Mouse (Mus musculus): Measurements from ENCODE around the gene Fbxl19. TPM values are rescaled to one million over a fixed set of nuclear protein-coding genes. Genes with fewer than 3 reads are reported as not detected.

Fbxl19 gene
- polyA plus RNA-seq, 1 experiment from 2014 or later = 9.1 TPM

DNA sequence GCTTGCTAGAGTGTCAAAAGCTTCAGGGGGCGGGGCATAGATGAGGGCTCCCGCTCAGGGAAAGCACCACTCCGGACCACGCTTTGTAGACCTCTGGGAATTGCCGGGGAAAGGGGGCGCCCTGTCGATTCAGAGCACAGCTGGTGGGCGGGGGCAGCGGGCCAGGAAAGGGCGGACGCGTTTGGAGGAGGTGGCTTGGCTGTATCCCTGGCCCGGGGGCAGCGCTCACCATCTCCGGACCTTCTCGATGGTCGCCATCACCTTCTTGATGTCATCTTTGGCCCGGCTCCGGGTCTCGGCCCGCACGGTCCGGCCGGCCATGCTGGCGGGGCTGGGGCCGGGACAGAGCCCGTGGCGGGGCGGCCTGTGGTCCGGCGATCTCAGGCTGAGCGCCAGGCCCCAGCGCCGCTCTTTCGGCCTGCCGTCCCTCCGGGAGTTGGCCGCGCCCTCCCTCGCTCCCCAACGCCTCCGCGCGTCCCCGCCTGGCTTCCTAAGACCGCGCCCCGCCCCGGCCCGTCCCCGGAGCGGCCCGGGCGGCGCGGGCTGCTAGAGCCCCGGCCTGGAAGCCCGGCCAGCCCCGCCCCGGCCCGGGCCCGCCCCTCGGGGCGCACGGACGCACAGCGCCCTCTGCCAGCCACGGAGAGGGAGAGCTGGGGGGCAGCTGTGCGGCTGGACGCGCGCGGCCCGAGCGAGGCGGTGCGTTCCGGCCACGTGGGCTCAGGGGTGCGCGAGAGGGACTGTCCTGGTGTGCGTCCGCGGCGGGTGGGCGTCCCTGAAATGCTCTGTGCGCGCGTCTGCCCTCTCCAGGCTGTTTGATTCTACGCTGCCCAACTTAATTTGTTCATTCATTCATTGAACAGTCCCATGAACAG is 35.9 kb upstream of the Fbxl19 start, which contains the start of gene Bcl7c:
Gene Bcl7c (minus strand): TSS at position 727 of the 872 bp plus-strand sequence.
- Histone ChIP-seq H3K4me3 (ENCODE audit: low read depth, low read length) (peak within 1 kb of the TSS; percentile 75), H3K36me3 (ENCODE audit: control insufficient read depth, insufficient read depth, low read length) (0 out of 2 replicates have a peak, but pooled peaks cover 12% of the 10 kb centered on the region), H3K4me1 (ENCODE audit: control insufficient read depth, insufficient read depth, low read length) (peaks cover 14% of the 10 kb centered on the region), H3K4me2 (ENCODE audit: low read depth, low read length) (peak within 1 kb of the TSS; percentile 75), H3K27me3 (ENCODE audit: control insufficient read depth, insufficient read depth, low read length) (no peaks in the 10 kb centered on the region), H3K9me3 (ENCODE audit: control insufficient read depth, low read length) (no peaks in the 10 kb centered on the region), H3K9ac (replicated peaks; ENCODE audit: low read depth, low read length) (peak within 1 kb of the TSS; percentile 83), H3K27ac (ENCODE audit: low read depth, low read length) (peak within 1 kb of the TSS; percentile 92)
- ATAC-seq (ENCODE audit: low read depth) = peak; percentile 87
- WGBS = under 1% methylated on average over 64 of the region's 90 CpGs

DNA sequence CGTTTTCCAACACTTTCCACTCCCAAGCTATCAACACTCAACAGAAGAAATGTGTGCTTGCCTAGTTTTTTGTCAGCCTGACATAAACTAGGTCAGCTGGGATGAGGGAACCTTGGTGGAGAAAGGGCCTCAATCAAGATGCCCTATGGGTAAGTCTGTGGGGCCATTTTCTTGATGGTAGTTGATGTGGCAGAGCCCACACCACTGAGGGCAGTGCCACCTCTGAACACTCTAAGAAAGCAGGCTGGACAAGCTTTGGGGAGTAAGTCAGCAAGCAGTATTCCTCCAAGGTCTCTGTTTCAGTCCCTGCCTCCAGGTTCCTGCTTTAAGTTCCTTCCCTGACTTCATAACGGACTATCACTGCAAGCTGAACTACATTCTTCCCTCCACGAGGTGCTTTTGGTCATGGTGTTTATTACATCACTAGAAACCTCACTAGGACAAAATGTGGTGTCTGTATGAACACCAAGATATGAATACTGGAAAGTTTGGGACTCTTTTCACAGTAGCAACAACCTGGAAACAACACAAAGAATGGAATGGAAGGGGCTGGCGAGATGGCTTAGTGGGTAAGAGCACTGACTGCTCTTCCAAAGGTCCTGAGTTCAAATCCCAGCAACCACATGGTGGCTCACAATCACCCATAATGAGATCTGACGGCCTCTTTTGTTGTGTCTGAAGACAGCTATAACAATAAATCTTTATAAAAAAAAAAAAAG is 34.9 kb upstream of the Fbxl19 start:
- 68% methylated on average over 5 of the region's 5 CpGs for WGBS
- Histone ChIP-seq H3K4me3 (ENCODE audit: low read depth, low read length) (peak overlapping the region; percentile 75), H3K27ac (ENCODE audit: low read depth, low read length) (no peak overlapping the region), H3K27me3 (ENCODE audit: control insufficient read depth, insufficient read depth, low read length) (no peaks in the 10 kb centered on the region), H3K4me2 (ENCODE audit: low read depth, low read length) (peak overlapping the region; percentile 75; the same call in 1 of the 2 replicates), H3K9ac (replicated peaks; ENCODE audit: low read depth, low read length) (no peak overlapping the region), H3K9me3 (ENCODE audit: control insufficient read depth, low read length) (no peaks in the 10 kb centered on the region), H3K36me3 (ENCODE audit: control insufficient read depth, insufficient read depth, low read length) (0 out of 2 replicates have a peak, but pooled peaks cover 8% of the 10 kb centered on the region), H3K4me1 (ENCODE audit: control insufficient read depth, insufficient read depth, low read length) (peaks cover 14% of the 10 kb centered on the region)
- no peak for ATAC-seq (ENCODE audit: low read depth)

DNA sequence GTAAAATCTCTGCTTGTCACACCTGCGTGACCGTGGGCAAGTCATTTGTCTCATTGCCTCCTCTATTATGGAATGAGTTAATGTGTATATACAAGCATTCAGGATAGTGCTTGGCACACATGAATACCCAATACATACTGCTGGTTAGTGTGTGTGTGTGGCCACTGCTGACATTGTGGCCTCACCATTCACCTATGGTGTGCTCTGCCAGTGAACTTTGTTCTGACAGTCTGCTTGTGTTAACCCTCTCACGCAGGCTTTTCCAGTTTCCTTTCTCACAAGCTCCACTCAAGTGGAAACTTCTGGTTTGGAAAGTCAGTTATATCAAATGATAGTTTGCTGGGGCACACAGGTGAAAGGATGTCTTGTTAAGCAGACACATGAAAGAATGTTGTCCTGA is 33.3 kb upstream of the Fbxl19 start:
- WGBS = 94% methylated on average over 3 of the region's 3 CpGs
- peaks cover 14% of the 10 kb centered on the region for H3K4me1 ChIP-seq (ENCODE audit: control insufficient read depth, insufficient read depth, low read length)
- 0 out of 2 replicates have a peak, but pooled peaks cover 2% of the 10 kb centered on the region for H3K36me3 ChIP-seq (ENCODE audit: control insufficient read depth, insufficient read depth, low read length)
- H3K4me2 ChIP-seq (ENCODE audit: low read depth, low read length) = no peak overlapping the region
- H3K9ac ChIP-seq (replicated peaks; ENCODE audit: low read depth, low read length) = no peak overlapping the region
- no peaks in the 10 kb centered on the region for H3K9me3 ChIP-seq (ENCODE audit: control insufficient read depth, low read length)
- H3K4me3 ChIP-seq (ENCODE audit: low read depth, low read length) = no peak overlapping the region
- no peak for ATAC-seq (ENCODE audit: low read depth)
- no peaks in the 10 kb centered on the region for H3K27me3 ChIP-seq (ENCODE audit: control insufficient read depth, insufficient read depth, low read length)
- no peak overlapping the region for H3K27ac ChIP-seq (ENCODE audit: low read depth, low read length)

DNA sequence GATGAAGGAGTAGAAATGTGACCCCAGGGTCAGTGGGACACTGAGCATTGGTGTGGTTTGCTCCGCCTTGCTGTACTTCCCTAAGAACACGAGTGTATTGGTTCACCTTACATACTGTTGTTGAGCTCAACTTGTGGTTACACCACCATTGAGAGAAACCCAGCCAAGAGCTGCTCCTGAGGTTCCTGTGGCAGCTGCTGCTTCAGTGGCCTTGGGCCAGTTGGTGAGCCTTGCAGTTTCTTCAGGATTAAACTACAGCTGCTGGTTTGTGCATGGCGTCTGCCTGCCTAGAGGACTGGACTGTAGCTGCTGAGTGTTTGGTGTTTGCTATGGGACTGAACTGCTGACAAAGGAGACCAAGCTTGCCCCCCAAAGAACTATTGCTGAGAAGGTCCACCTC is 32.9 kb upstream of the Fbxl19 start:
- H3K9ac ChIP-seq (replicated peaks; ENCODE audit: low read depth, low read length) = no peak overlapping the region
- H3K4me3 ChIP-seq (ENCODE audit: low read depth, low read length) = no peak overlapping the region
- H3K27ac ChIP-seq (ENCODE audit: low read depth, low read length) = no peak overlapping the region
- ATAC-seq (ENCODE audit: low read depth) = no peak
- no peaks in the 10 kb centered on the region for H3K9me3 ChIP-seq (ENCODE audit: control insufficient read depth, low read length)
- no peak overlapping the region for H3K4me2 ChIP-seq (ENCODE audit: low read depth, low read length)
- 85% methylated on average over 3 of the region's 3 CpGs for WGBS
- no peaks in the 10 kb centered on the region for H3K36me3 ChIP-seq (ENCODE audit: control insufficient read depth, insufficient read depth, low read length)
- H3K27me3 ChIP-seq (ENCODE audit: control insufficient read depth, insufficient read depth, low read length) = no peaks in the 10 kb centered on the region
- peaks cover 14% of the 10 kb centered on the region for H3K4me1 ChIP-seq (ENCODE audit: control insufficient read depth, insufficient read depth, low read length)

DNA sequence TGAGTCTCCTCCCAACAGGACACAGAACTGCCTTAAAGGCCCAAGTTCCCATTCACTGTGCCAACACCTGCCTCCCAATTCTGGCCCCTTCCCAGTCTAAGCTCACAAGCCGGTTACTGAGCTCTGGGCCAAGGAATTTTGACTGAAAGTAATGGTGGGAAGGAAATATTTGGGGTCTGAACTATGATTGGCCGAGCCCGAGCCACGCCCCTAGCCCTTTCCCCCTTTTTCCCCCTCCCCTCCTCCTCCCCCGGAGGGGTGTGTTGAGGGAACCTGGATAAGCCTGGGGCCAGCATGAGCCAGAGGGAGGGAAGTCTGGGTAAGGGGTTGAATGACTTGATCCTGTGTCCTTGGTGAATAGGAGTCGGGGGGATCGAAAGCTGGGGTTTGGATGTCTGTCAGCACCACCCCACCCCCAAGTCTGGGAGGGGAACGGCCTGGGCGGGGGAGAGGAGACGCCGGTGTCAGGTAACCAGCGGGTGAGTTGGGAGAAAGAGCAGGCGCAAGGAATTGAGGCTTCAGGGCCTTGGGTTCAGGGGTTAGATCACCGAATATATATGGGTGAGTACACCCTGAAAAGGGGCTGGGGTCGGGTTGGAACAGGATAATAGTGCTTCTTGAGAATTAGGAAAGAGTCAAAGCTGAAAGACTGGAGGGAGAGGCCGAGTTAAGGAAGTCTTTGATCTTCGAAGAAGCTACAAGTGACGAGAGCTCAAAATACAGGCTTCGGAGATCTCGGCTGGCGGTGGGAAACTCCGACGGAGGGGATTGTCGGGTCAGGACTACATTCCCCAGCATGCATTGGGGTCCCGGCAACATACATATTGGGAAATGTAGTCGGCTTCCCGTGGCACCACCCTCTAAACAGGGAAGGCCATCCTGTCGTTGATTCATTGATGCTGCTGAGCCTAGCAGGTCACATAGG is 31.6 kb upstream of the Fbxl19 start, which contains the start of gene Ctf1:
Gene Ctf1 (plus strand): TSS at position 276 of the 925 bp plus-strand sequence.
- no peak within 1 kb of the TSS for H3K9ac ChIP-seq (replicated peaks; ENCODE audit: low read depth, low read length)
- peak; percentile 55 for ATAC-seq (ENCODE audit: low read depth)
- peak within 1 kb of the TSS; percentile 56 for H3K4me2 ChIP-seq (ENCODE audit: low read depth, low read length)
- peaks cover 9% of the 10 kb centered on the region for H3K4me1 ChIP-seq (ENCODE audit: control insufficient read depth, insufficient read depth, low read length)
- WGBS = 1% methylated on average over 28 of the region's 28 CpGs
- H3K4me3 ChIP-seq (ENCODE audit: low read depth, low read length) = peak within 1 kb of the TSS; percentile 26
- H3K27ac ChIP-seq (ENCODE audit: low read depth, low read length) = peak within 1 kb of the TSS; percentile 4; the same call in 1 of the 2 replicates
- H3K9me3 ChIP-seq (ENCODE audit: control insufficient read depth, low read length) = no peaks in the 10 kb centered on the region
- H3K27me3 ChIP-seq (ENCODE audit: control insufficient read depth, insufficient read depth, low read length) = no peaks in the 10 kb centered on the region
- H3K36me3 ChIP-seq (ENCODE audit: control insufficient read depth, insufficient read depth, low read length) = no peaks in the 10 kb centered on the region

DNA sequence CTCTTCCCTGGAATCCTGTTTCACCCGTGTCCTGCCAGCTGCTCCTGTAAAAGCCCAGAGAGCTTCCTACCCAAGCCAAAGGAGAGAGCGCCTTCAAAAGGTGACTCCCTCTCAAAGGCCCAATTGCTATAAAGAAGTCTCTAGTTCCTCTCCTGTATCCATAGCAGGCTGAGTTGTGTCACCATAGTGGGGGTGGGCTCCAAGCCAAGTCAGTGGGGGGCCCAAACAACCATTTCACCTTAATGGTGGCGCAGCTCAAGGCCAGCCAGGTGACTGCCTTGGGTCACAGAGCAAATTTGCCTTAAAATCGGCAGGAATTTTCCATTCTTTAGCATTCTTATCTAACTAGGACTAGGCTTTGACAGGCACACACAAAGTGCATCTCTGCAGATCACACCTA is 29.5 kb upstream of the Fbxl19 start:
- H3K4me1 ChIP-seq (ENCODE audit: control insufficient read depth, insufficient read depth, low read length) = peaks cover 6% of the 10 kb centered on the region; the same call in 1 of the 2 replicates
- no peak overlapping the region for H3K4me3 ChIP-seq (ENCODE audit: low read depth, low read length)
- H3K4me2 ChIP-seq (ENCODE audit: low read depth, low read length) = no peak overlapping the region
- H3K27me3 ChIP-seq (ENCODE audit: control insufficient read depth, insufficient read depth, low read length) = no peaks in the 10 kb centered on the region
- no peak for ATAC-seq (ENCODE audit: low read depth)
- 90% methylated on average over 4 of the region's 4 CpGs for WGBS
- no peak overlapping the region for H3K9ac ChIP-seq (replicated peaks; ENCODE audit: low read depth, low read length)
- no peaks in the 10 kb centered on the region for H3K36me3 ChIP-seq (ENCODE audit: control insufficient read depth, insufficient read depth, low read length)
- no peak overlapping the region for H3K27ac ChIP-seq (ENCODE audit: low read depth, low read length)
- H3K9me3 ChIP-seq (ENCODE audit: control insufficient read depth, low read length) = no peaks in the 10 kb centered on the region

DNA sequence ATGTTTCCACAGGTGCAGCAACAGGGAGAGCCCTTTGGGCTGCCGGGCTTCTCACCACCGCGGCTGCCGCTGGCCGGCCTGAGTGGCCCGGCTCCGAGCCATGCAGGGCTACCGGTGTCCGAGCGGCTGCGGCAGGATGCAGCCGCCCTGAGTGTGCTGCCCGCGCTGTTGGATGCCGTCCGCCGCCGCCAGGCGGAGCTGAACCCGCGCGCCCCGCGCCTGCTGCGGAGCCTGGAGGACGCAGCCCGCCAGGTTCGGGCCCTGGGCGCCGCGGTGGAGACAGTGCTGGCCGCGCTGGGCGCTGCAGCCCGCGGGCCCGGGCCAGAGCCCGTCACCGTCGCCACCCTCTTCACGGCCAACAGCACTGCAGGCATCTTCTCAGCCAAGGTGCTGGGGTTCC is 27.4 kb upstream of the Fbxl19 start:
- Histone ChIP-seq H3K9me3 (ENCODE audit: control insufficient read depth, low read length) (no peaks in the 10 kb centered on the region), H3K4me2 (ENCODE audit: low read depth, low read length) (peak overlapping the region; percentile 55), H3K4me1 (ENCODE audit: control insufficient read depth, insufficient read depth, low read length) (peaks cover 6% of the 10 kb centered on the region; the same call in 1 of the 2 replicates), H3K27ac (ENCODE audit: low read depth, low read length) (no peak overlapping the region), H3K4me3 (ENCODE audit: low read depth, low read length) (peak overlapping the region; percentile 30), H3K27me3 (ENCODE audit: control insufficient read depth, insufficient read depth, low read length) (no peaks in the 10 kb centered on the region), H3K9ac (replicated peaks; ENCODE audit: low read depth, low read length) (peak overlapping the region; percentile 53; the same call in 1 of the 2 replicates), H3K36me3 (ENCODE audit: control insufficient read depth, insufficient read depth, low read length) (no peaks in the 10 kb centered on the region)
- peak; percentile 41 for ATAC-seq (ENCODE audit: low read depth)
- WGBS = 2% methylated on average over 31 of the region's 41 CpGs

DNA sequence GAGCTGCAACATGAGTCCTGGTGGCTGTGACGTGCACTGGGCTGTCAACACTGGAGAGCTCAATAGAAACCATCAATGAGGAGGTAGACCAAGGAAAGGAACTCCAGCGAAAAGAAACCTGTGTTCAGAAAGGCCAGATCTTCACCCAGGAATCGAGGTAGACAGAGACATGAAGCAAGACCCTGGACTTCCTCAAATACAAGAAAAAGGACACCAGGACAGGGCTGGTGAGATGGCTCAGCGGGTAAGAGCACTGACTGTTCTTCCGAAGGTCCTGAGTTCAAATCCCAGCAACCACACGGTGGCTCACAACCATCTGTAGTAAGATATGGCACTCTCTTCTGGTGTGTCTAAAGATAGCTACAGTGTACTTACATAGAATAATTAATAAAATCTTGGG is 26.0 kb upstream of the Fbxl19 start:
- Histone ChIP-seq H3K27ac (ENCODE audit: low read depth, low read length) (no peak overlapping the region), H3K4me1 (ENCODE audit: control insufficient read depth, insufficient read depth, low read length) (peaks cover 4% of the 10 kb centered on the region; the same call in 1 of the 2 replicates), H3K27me3 (ENCODE audit: control insufficient read depth, insufficient read depth, low read length) (no peaks in the 10 kb centered on the region), H3K4me2 (ENCODE audit: low read depth, low read length) (no peak overlapping the region), H3K9ac (replicated peaks; ENCODE audit: low read depth, low read length) (no peak overlapping the region), H3K9me3 (ENCODE audit: control insufficient read depth, low read length) (no peaks in the 10 kb centered on the region), H3K4me3 (ENCODE audit: low read depth, low read length) (no peak overlapping the region), H3K36me3 (ENCODE audit: control insufficient read depth, insufficient read depth, low read length) (no peaks in the 10 kb centered on the region)
- WGBS = 92% methylated on average over 6 of the region's 6 CpGs
- no peak for ATAC-seq (ENCODE audit: low read depth)
